In genomic region chr2:30954797-30955196, GRCm38 (mm10) we compare ENCODE assay signal across 9 mouse cellular contexts. TPM values are rescaled to one million over a fixed set of nuclear protein-coding genes. Genes with fewer than 3 reads are reported as not detected.
DNase-seq lines count a peak whose midpoint lies in the region; ATAC-seq and TF ChIP-seq lines count a peak whose summit lies in the region.
"Had no signal": no experiment of that assay in that cellular context is flagged by ENCODE, and none has a peak within 500 bp of the region (broad histone marks: within the 10 kb centered on the region; RNA-seq: fewer than 3 reads in every experiment).

No protein-coding gene starts in this region.

- peak overlapping the region; percentile 96; the same call in 1 of the 2 replicates for H3K4me3 ChIP-seq in hindbrain, embryonic 10.5 days
- no peak overlapping the region for H3K4me3 ChIP-seq in hindbrain, embryonic 11.5 days (ENCODE audit: low read depth, low read length)
- peak overlapping the region; percentile 12 for H3K4me3 ChIP-seq in bone marrow macrophage, adult 2 months (ENCODE audit: insufficient read depth, low read length)
- H3K4me3 ChIP-seq in midbrain, postnatal 0 days (ENCODE audit: low read depth, low read length), result no peak overlapping the region

- peaks cover 54% of the 10 kb centered on the region for H3K36me3 ChIP-seq in hindbrain, embryonic 10.5 days
- peaks cover 10% of the 10 kb centered on the region for H3K36me3 ChIP-seq in hindbrain, embryonic 11.5 days (ENCODE audit: control insufficient read depth, insufficient read depth, low read length)
- peaks cover 45% of the 10 kb centered on the region for H3K36me3 ChIP-seq in midbrain, postnatal 0 days (ENCODE audit: insufficient read depth, low read length)

- no peak overlapping the region for H3K4me2 ChIP-seq in hindbrain, embryonic 11.5 days (replicated peaks; ENCODE audit: low read depth, low read length)
- peak overlapping the region; percentile 79; the same call in 1 of the 2 replicates for H3K4me2 ChIP-seq in midbrain, postnatal 0 days (ENCODE audit: low read depth, low read length, poor library complexity, severe bottlenecking)

- H3K9ac ChIP-seq in hindbrain, embryonic 11.5 days (ENCODE audit: low read depth, low read length), result no peak overlapping the region
- H3K9ac ChIP-seq in midbrain, postnatal 0 days (replicated peaks; ENCODE audit: low read length, poor library complexity, severe bottlenecking), result 0 out of 2 replicates have a peak overlapping the region, but pooled peaks have one; percentile 79

- TF ChIP-seq CTCF in bone marrow macrophage, adult 2 months (IDR thresholded peaks at IDR 0.05; ENCODE audit: low read depth, low read length), result 0 out of 2 replicates have a peak, but pooled peaks have one; percentile 19
- peak; percentile 15 for TF ChIP-seq CTCF in midbrain, postnatal 0 days (IDR thresholded peaks at IDR 0.05)

- H3K9me3 ChIP-seq in hindbrain, embryonic 10.5 days, result no peaks in the 10 kb centered on the region
- no peaks in the 10 kb centered on the region for H3K9me3 ChIP-seq in hindbrain, embryonic 11.5 days (ENCODE audit: control insufficient read depth, low read length)
- H3K9me3 ChIP-seq in midbrain, postnatal 0 days (ENCODE audit: low read length), result no peaks in the 10 kb centered on the region

- no peaks in the 10 kb centered on the region for H3K27me3 ChIP-seq in hindbrain, embryonic 10.5 days (ENCODE audit: insufficient read depth, poor library complexity, severe bottlenecking)
- H3K27me3 ChIP-seq in hindbrain, embryonic 11.5 days (ENCODE audit: control insufficient read depth, insufficient read depth, low read length), result no peaks in the 10 kb centered on the region
- H3K27me3 ChIP-seq in midbrain, postnatal 0 days (ENCODE audit: insufficient read depth, low read length), result no peaks in the 10 kb centered on the region

- H3K27ac ChIP-seq in hindbrain, embryonic 10.5 days, result no peak overlapping the region
- no peak overlapping the region for H3K27ac ChIP-seq in hindbrain, embryonic 11.5 days (ENCODE audit: low read depth, low read length)
- 0 out of 2 replicates have a peak overlapping the region, but pooled peaks have one; percentile 8 for H3K27ac ChIP-seq in bone marrow macrophage, adult 2 months (ENCODE audit: insufficient read depth, low read depth, low read length)
- no peak overlapping the region for H3K27ac ChIP-seq in midbrain, postnatal 0 days (ENCODE audit: low read depth, low read length)

- no peak for DNase-seq in hindbrain, embryonic 10.5 days (ENCODE audit: low spot score)
- DNase-seq in hindbrain, embryonic 11.5 days (ENCODE audit: low spot score), result no peak
- DNase-seq in induced T-regulatory cell, adult 2 months (ENCODE audit: low read depth), result peak; percentile 32
- no peak for DNase-seq in midbrain, postnatal 0 days (ENCODE audit: low spot score)
- DNase-seq in adrenal gland, postnatal 14 days, result no peak
- DNase-seq in MN1 (ENCODE audit: low spot score), result no peak
- no peak for DNase-seq in gastrocnemius, adult 18-20 months (ENCODE audit: low spot score)

- peaks cover 38% of the 10 kb centered on the region for H3K4me1 ChIP-seq in hindbrain, embryonic 10.5 days (replicated peaks)
- H3K4me1 ChIP-seq in hindbrain, embryonic 11.5 days (replicated peaks; ENCODE audit: control insufficient read depth, insufficient read depth, low read length), result peaks cover 9% of the 10 kb centered on the region; the same call in 1 of the 2 replicates
- peaks cover 14% of the 10 kb centered on the region for H3K4me1 ChIP-seq in bone marrow macrophage, adult 2 months (ENCODE audit: control insufficient read depth, insufficient read depth, low read length)
- H3K4me1 ChIP-seq in midbrain, postnatal 0 days (ENCODE audit: insufficient read depth, low read length), result peaks cover 13% of the 10 kb centered on the region

- no peak for ATAC-seq in hindbrain, embryonic 11.5 days (ENCODE audit: low FRiP score)
- no peak for ATAC-seq in midbrain, postnatal 0 days (ENCODE audit: low FRiP score)

- TF ChIP-seq POLR2A in bone marrow macrophage, adult 2 months (IDR thresholded peaks at IDR 0.05; ENCODE audit: borderline replicate concordance, low read depth, low read length), result no peak

- 74% methylated on average over 6 of the region's 6 CpGs for whole genome bisulfite sequencing in hindbrain, embryonic 10.5 days
- 75% methylated on average over 6 of the region's 6 CpGs for WGBS in hindbrain, embryonic 11.5 days
- 71% methylated on average over 6 of the region's 6 CpGs for WGBS in midbrain, postnatal 0 days

RNA-seq across cellular contexts. Expression of gene Tor1b, which starts 2.0 kb away (rescaled TPM):
- 19.1 and 23.8 TPM in 2 replicates for polyA plus RNA-seq in hindbrain, embryonic 10.5 days (2016; fragmentation: Nextera tagmentation; extraction: Ambion mirVana)
- 18.7 and 21.5 TPM in 2 replicates for polyA plus RNA-seq in hindbrain, embryonic 11.5 days (2014; fragmentation: Nextera tagmentation; extraction: Ambion mirVana)
- polyA plus RNA-seq in bone marrow macrophage, adult 2 months (2012; ENCODE audit: insufficient read depth, insufficient read length, missing spikeins), result 26.9 and 28.3 TPM in 2 replicates
- total RNA-seq in midbrain, postnatal 0 days (2014; rRNA removed), result 27.1 and 28.3 TPM in 2 replicates
- polyA plus RNA-seq in midbrain, postnatal 0 days (2015; fragmentation: Nextera tagmentation; extraction: Ambion mirVana), result 16.4 and 17.0 TPM in 2 replicates
- total RNA-seq in adrenal gland, postnatal 14 days (2021), result 40.7 and 41.9 TPM in 2 replicates
- 10 to 100 TPM; 21.7 to 24.6 TPM for total RNA-seq in gastrocnemius, adult 18-20 months (2021)

RNA-seq across cellular contexts. Expression of gene Tor1a, which starts 12.9 kb away (rescaled TPM):
- 82.4 and 84.1 TPM in 2 replicates for polyA plus RNA-seq in hindbrain, embryonic 10.5 days (2016; fragmentation: Nextera tagmentation; extraction: Ambion mirVana)
- polyA plus RNA-seq in hindbrain, embryonic 11.5 days (2014; fragmentation: Nextera tagmentation; extraction: Ambion mirVana), result 73.7 and 83.5 TPM in 2 replicates
- 45.2 and 53.7 TPM in 2 replicates for polyA plus RNA-seq in bone marrow macrophage, adult 2 months (2012; ENCODE audit: insufficient read depth, insufficient read length, missing spikeins)
- total RNA-seq in midbrain, postnatal 0 days (2014; rRNA removed), result 68.9 and 88.7 TPM in 2 replicates
- polyA plus RNA-seq in midbrain, postnatal 0 days (2015; fragmentation: Nextera tagmentation; extraction: Ambion mirVana), result 90.3 and 95.4 TPM in 2 replicates
- total RNA-seq in adrenal gland, postnatal 14 days (2021), result 33.5 and 42.5 TPM in 2 replicates
- total RNA-seq in gastrocnemius, adult 18-20 months (2021), result 1 to 10 TPM; 6.4 to 7.1 TPM

RNA-seq across cellular contexts. Expression of gene Ptges, which starts 25.1 kb away (rescaled TPM):
- 10.8 and 13.3 TPM in 2 replicates for polyA plus RNA-seq in hindbrain, embryonic 10.5 days (2016; fragmentation: Nextera tagmentation; extraction: Ambion mirVana)
- polyA plus RNA-seq in hindbrain, embryonic 11.5 days (2014; fragmentation: Nextera tagmentation; extraction: Ambion mirVana), result 5.5 and 5.6 TPM in 2 replicates
- polyA plus RNA-seq in bone marrow macrophage, adult 2 months (2012; ENCODE audit: insufficient read depth, insufficient read length, missing spikeins), result 0.80 and 2.7 TPM in 2 replicates
- 6.7 and 19.8 TPM in 2 replicates for total RNA-seq in midbrain, postnatal 0 days (2014; rRNA removed)
- 8.0 and 8.5 TPM in 2 replicates for polyA plus RNA-seq in midbrain, postnatal 0 days (2015; fragmentation: Nextera tagmentation; extraction: Ambion mirVana)
- 11.7 and 12.7 TPM in 2 replicates for total RNA-seq in adrenal gland, postnatal 14 days (2021)
- 1 to 10 TPM; 2.9 to 4.0 TPM for total RNA-seq in gastrocnemius, adult 18-20 months (2021)
- total RNA-seq: neutrophil, adult 5-6 weeks had no signal

RNA-seq across cellular contexts. Expression of gene BC005624, which starts 27.2 kb away (rescaled TPM):
- polyA plus RNA-seq in hindbrain, embryonic 10.5 days (2016; fragmentation: Nextera tagmentation; extraction: Ambion mirVana), result 61.1 and 73.3 TPM in 2 replicates
- polyA plus RNA-seq in hindbrain, embryonic 11.5 days (2014; fragmentation: Nextera tagmentation; extraction: Ambion mirVana), result 67.5 and 74.6 TPM in 2 replicates
- polyA plus RNA-seq in bone marrow macrophage, adult 2 months (2012; ENCODE audit: insufficient read depth, insufficient read length, missing spikeins), result 90.8 and 96.9 TPM in 2 replicates
- total RNA-seq in midbrain, postnatal 0 days (2014; rRNA removed), result 34.8 and 41.7 TPM in 2 replicates
- 86.7 and 93.1 TPM in 2 replicates for polyA plus RNA-seq in midbrain, postnatal 0 days (2015; fragmentation: Nextera tagmentation; extraction: Ambion mirVana)
- 33.0 and 37.0 TPM in 2 replicates for total RNA-seq in adrenal gland, postnatal 14 days (2021)
- total RNA-seq in gastrocnemius, adult 18-20 months (2021), result 10 to 100 TPM; 27.0 to 31.3 TPM

RNA-seq across cellular contexts. Expression of gene Usp20, which starts 27.3 kb away (rescaled TPM):
- polyA plus RNA-seq in hindbrain, embryonic 10.5 days (2016; fragmentation: Nextera tagmentation; extraction: Ambion mirVana), result 19.3 and 25.9 TPM in 2 replicates
- 14.6 and 14.8 TPM in 2 replicates for polyA plus RNA-seq in hindbrain, embryonic 11.5 days (2014; fragmentation: Nextera tagmentation; extraction: Ambion mirVana)
- polyA plus RNA-seq in bone marrow macrophage, adult 2 months (2012; ENCODE audit: insufficient read depth, insufficient read length, missing spikeins), result 7.1 and 9.7 TPM in 2 replicates
- 36.6 and 41.2 TPM in 2 replicates for total RNA-seq in midbrain, postnatal 0 days (2014; rRNA removed)
- 32.5 and 32.8 TPM in 2 replicates for polyA plus RNA-seq in midbrain, postnatal 0 days (2015; fragmentation: Nextera tagmentation; extraction: Ambion mirVana)
- total RNA-seq in adrenal gland, postnatal 14 days (2021), result 17.4 and 23.5 TPM in 2 replicates
- 10 to 100 TPM; 12.0 to 12.1 TPM for total RNA-seq in gastrocnemius, adult 18-20 months (2021)

Comparison
In these comparisons a context has a peak if more than half of its experiments do, and no peak if none do; other contexts are left out.
1. H3K4me3 ChIP-seq: peak in hindbrain, embryonic 10.5 days (single experiment) and bone marrow macrophage, adult 2 months (single experiment); none in hindbrain, embryonic 11.5 days (single experiment) and midbrain, postnatal 0 days (single experiment).